Mouse (Mus musculus): ENCODE results near the gene Rsph3a. TPM values are rescaled to one million over a fixed set of nuclear protein-coding genes. Genes with fewer than 3 reads are reported as not detected.

The Rsph3a gene
- polyA plus RNA-seq, 1 experiment from 2014 or later: 60.5 TPM

DNA sequence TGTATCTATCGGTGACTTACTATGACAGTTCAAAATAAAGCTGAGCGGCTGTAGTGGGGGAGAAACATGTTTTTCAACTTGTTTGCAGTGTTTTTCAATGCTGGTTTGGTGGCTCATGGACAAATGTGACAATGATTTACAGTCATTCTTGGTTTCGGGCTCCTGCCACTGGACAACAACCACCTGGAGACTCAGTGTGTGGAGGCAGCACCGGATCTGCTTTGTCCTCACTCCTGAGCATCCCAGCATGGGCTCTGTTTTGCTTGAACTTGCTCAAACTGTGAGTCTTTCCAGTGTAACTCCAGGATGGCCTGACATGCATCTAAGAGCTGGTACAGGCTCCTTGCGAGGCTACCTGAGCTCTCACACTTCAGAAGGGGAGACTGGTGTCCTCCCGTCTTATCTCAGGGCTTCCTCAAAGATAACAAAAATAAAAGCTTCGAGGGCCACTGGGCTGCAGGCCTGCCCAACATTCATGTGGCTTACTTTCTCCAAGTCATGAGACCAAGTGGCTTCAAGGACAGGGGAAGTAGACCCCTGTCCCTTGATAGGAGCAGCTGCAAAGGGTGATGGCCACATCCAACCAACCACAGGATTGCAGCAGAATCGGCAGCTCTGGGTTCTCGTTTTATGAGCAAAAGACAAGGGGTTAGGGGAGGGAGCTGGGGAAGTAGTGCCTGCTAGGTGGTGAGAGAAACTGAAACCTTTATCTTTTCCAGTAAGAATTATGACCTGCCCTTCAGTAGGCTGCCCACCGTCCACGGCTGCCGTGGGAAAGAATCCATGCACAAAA is 28.4 kb upstream of the Rsph3a start:
- no peak for TF ChIP-seq CTCF (IDR thresholded peaks at IDR 0.05)
- Histone ChIP-seq H3K9me3 (ENCODE audit: low read length) (no peaks in the 10 kb centered on the region), H3K4me1 (ENCODE audit: insufficient read depth, low read depth, low read length) (no peaks in the 10 kb centered on the region), H3K4me3 (ENCODE audit: low read depth, low read length) (no peak overlapping the region), H3K27me3 (replicated peaks; ENCODE audit: insufficient read depth, low read length) (no peaks in the 10 kb centered on the region), H3K9ac (replicated peaks; ENCODE audit: low read depth) (no peak overlapping the region), H3K4me2 (replicated peaks; ENCODE audit: low read depth, low read length) (no peak overlapping the region), H3K36me3 (ENCODE audit: insufficient read depth, low read length) (no peaks in the 10 kb centered on the region), H3K27ac (ENCODE audit: low read length) (no peak overlapping the region)
- ATAC-seq (peak; percentile 14; the same call in 1 of the 2 replicates), DNase-seq (ENCODE audit: low spot score) (peak; percentile 32)
- 49% methylated on average over 12 of the region's 12 CpGs for WGBS

DNA sequence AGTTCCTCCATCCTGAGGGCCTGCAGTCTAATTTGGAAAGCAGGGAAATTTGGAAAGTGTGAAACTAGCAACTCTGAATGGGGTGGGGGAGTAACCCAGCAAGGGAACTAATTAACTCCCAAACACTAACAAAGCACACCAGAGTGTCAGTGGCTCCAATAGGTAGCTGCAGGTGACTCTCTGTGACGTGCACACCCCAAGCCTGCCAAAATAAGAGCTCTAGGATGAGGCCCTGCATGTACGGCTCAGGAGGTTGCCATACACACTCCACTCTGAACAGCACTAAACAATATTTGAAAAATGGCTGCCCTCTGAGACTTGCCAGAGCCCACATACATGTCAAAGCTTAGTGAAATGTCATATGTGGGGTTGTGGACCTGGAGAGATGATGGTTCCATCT is 27.1 kb upstream of the Rsph3a start:
- no peak overlapping the region for H3K4me2 ChIP-seq (replicated peaks; ENCODE audit: low read depth, low read length)
- TF ChIP-seq CTCF (IDR thresholded peaks at IDR 0.05) (no peak), EP300 (IDR thresholded peaks at IDR 0.05) (no peak)
- DNase-seq (ENCODE audit: low spot score) (no peak), ATAC-seq (no peak)
- no peak overlapping the region for H3K4me3 ChIP-seq (ENCODE audit: low read depth, low read length)
- no peaks in the 10 kb centered on the region for H3K9me3 ChIP-seq (ENCODE audit: low read length)
- no peaks in the 10 kb centered on the region for H3K36me3 ChIP-seq (ENCODE audit: insufficient read depth, low read length)
- H3K9ac ChIP-seq (replicated peaks; ENCODE audit: low read depth): no peak overlapping the region
- WGBS: 93% methylated on average over 2 of the region's 2 CpGs
- H3K27ac ChIP-seq (ENCODE audit: low read length): no peak overlapping the region
- no peaks in the 10 kb centered on the region for H3K27me3 ChIP-seq (replicated peaks; ENCODE audit: insufficient read depth, low read length)
- no peaks in the 10 kb centered on the region for H3K4me1 ChIP-seq (ENCODE audit: insufficient read depth, low read depth, low read length)

- no peak for DNase-seq (ENCODE audit: low spot score)
- no peaks in the 10 kb centered on the region for H3K36me3 ChIP-seq (ENCODE audit: insufficient read depth, low read length)
- no peak overlapping the region for H3K4me3 ChIP-seq (ENCODE audit: low read depth, low read length)
- TF ChIP-seq CTCF (IDR thresholded peaks at IDR 0.05) (no peak), EP300 (IDR thresholded peaks at IDR 0.05) (no peak)
- H3K9ac ChIP-seq (replicated peaks; ENCODE audit: low read depth): no peak overlapping the region
- no peak overlapping the region for H3K27ac ChIP-seq (ENCODE audit: low read length)
- no peaks in the 10 kb centered on the region for H3K27me3 ChIP-seq (replicated peaks; ENCODE audit: insufficient read depth, low read length)
- no peak for ATAC-seq
- WGBS: 60% methylated on average over 2 of the region's 2 CpGs
- no peaks in the 10 kb centered on the region for H3K4me1 ChIP-seq (ENCODE audit: insufficient read depth, low read depth, low read length)
- no peak overlapping the region for H3K4me2 ChIP-seq (replicated peaks; ENCODE audit: low read depth, low read length)
- no peaks in the 10 kb centered on the region for H3K9me3 ChIP-seq (ENCODE audit: low read length)
Observed at GRCm38 (mm10) chr17:7919209-7919608, 26.2 kb upstream of the Rsph3a start.

DNA sequence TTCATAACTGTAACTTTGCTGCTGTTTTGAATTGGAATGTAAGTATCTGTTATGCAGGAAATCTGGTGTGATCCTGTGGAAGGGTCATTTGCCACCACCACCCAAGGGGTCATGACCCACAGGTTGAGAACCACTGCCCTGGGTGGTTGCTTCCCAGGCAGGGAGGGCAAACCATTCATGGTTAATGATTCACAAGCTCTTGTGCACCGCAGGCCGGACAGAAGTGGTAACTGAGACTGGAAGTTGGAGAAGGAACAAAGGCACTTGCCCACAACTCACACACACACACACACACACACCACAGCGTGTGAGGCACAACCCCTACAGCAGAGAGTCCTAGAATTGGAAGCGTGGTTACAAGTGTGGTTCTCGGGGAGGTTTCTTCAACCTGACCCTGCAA is 22.9 kb upstream of the Rsph3a start:
- H3K9ac ChIP-seq (replicated peaks; ENCODE audit: low read depth): no peak overlapping the region
- TF ChIP-seq CTCF (IDR thresholded peaks at IDR 0.05): no peak
- no peak for TF ChIP-seq EP300 (IDR thresholded peaks at IDR 0.05)
- 0 out of 2 replicates have a peak, but pooled peaks cover 4% of the 10 kb centered on the region for H3K4me1 ChIP-seq (ENCODE audit: insufficient read depth, low read depth, low read length)
- H3K9me3 ChIP-seq (ENCODE audit: low read length): no peaks in the 10 kb centered on the region
- H3K27me3 ChIP-seq (replicated peaks; ENCODE audit: insufficient read depth, low read length): no peaks in the 10 kb centered on the region
- no peak for ATAC-seq
- no peak overlapping the region for H3K4me2 ChIP-seq (replicated peaks; ENCODE audit: low read depth, low read length)
- no peak for DNase-seq (ENCODE audit: low spot score)
- 41% methylated on average over 5 of the region's 5 CpGs for WGBS
- no peak overlapping the region for H3K4me3 ChIP-seq (ENCODE audit: low read depth, low read length)
- no peaks in the 10 kb centered on the region for H3K36me3 ChIP-seq (ENCODE audit: insufficient read depth, low read length)
- H3K27ac ChIP-seq (ENCODE audit: low read length): no peak overlapping the region

GRCm38 (mm10) chr17:7924185-7924725 is 21.2 kb upstream of the Rsph3a start:
- H3K4me1 ChIP-seq (ENCODE audit: insufficient read depth, low read depth, low read length): 0 out of 2 replicates have a peak, but pooled peaks cover 4% of the 10 kb centered on the region
- no peak overlapping the region for H3K4me3 ChIP-seq (ENCODE audit: low read depth, low read length)
- no peak overlapping the region for H3K9ac ChIP-seq (replicated peaks; ENCODE audit: low read depth)
- H3K9me3 ChIP-seq (ENCODE audit: low read length): no peaks in the 10 kb centered on the region
- no peaks in the 10 kb centered on the region for H3K36me3 ChIP-seq (ENCODE audit: insufficient read depth, low read length)
- H3K27me3 ChIP-seq (replicated peaks; ENCODE audit: insufficient read depth, low read length): no peaks in the 10 kb centered on the region
- TF ChIP-seq EP300 (IDR thresholded peaks at IDR 0.05): no peak; the same call in 1 of the 2 replicates
- no peak for TF ChIP-seq CTCF (IDR thresholded peaks at IDR 0.05)
- ATAC-seq: peak; percentile 87
- DNase-seq (ENCODE audit: low spot score): peak; percentile 65
- WGBS: 57% methylated on average over 13 of the region's 13 CpGs
- no peak overlapping the region for H3K27ac ChIP-seq (ENCODE audit: low read length)
- H3K4me2 ChIP-seq (replicated peaks; ENCODE audit: low read depth, low read length): no peak overlapping the region

GRCm38 (mm10) chr17:7925413-7926160 is 19.8 kb upstream of the Rsph3a start, which contains the start of gene Tagap:
TSS of gene Tagap (plus strand) at chr17:7926000.
- H3K4me2 ChIP-seq (replicated peaks; ENCODE audit: low read depth, low read length): peak within 1 kb of the TSS; percentile 25; the same call in 1 of the 2 replicates
- H3K4me1 ChIP-seq (ENCODE audit: insufficient read depth, low read depth, low read length): 0 out of 2 replicates have a peak, but pooled peaks cover 4% of the 10 kb centered on the region
- no peak for TF ChIP-seq EP300 (IDR thresholded peaks at IDR 0.05)
- TF ChIP-seq CTCF (IDR thresholded peaks at IDR 0.05): no peak
- H3K9ac ChIP-seq (replicated peaks; ENCODE audit: low read depth): no peak within 1 kb of the TSS
- peak; percentile 48 for ATAC-seq
- H3K4me3 ChIP-seq (ENCODE audit: low read depth, low read length): no peak within 1 kb of the TSS
- no peaks in the 10 kb centered on the region for H3K27me3 ChIP-seq (replicated peaks; ENCODE audit: insufficient read depth, low read length)
- peak; percentile 63 for DNase-seq (ENCODE audit: low spot score)
- WGBS: 26% methylated on average over 13 of the region's 13 CpGs
- H3K36me3 ChIP-seq (ENCODE audit: insufficient read depth, low read length): no peaks in the 10 kb centered on the region
- H3K27ac ChIP-seq (ENCODE audit: low read length): no peak within 1 kb of the TSS
- no peaks in the 10 kb centered on the region for H3K9me3 ChIP-seq (ENCODE audit: low read length)
